Mouse (Mus musculus): ENCODE data around the gene 9230104L09Rik.

9230104L09Rik gene

GRCm38 (mm10) chr2:148856630-148857400 is 8.0 kb downstream of the 9230104L09Rik start:
- DNase-seq, result no peak

GRCm38 (mm10) chr2:148851116-148851906 is 13.5 kb downstream of the 9230104L09Rik start:
- DNase-seq, result peak; percentile 76 to 91

- no peak for DNase-seq
Measured at GRCm38 (mm10) chr2:148839224-148839623, 25.6 kb downstream of the 9230104L09Rik start.

GRCm38 (mm10) chr2:148838075-148838777 is 26.6 kb downstream of the 9230104L09Rik start:
- DNase-seq, result no peak

- no peak for DNase-seq
Measured at GRCm38 (mm10) chr2:148834912-148835311, 29.9 kb downstream of the 9230104L09Rik start, which contains the start of gene Cst9. Gene Cst9, plus strand, starts transcription at chr2:148835147.

- DNase-seq, result no peak
Measured at GRCm38 (mm10) chr2:148825986-148826385, 38.9 kb downstream of the 9230104L09Rik start.

- DNase-seq, result no peak
Measured at GRCm38 (mm10) chr2:148819909-148820308, 44.9 kb downstream of the 9230104L09Rik start, which contains the start of gene Cst13. Gene Cst13, plus strand, starts transcription at chr2:148820081.

- DNase-seq, result no peak
Measured at GRCm38 (mm10) chr2:148806696-148807095, 58.1 kb downstream of the 9230104L09Rik start.

- DNase-seq, result peak; percentile 4 to 5
Measured at GRCm38 (mm10) chr2:148801491-148801921, 63.3 kb downstream of the 9230104L09Rik start.

- no peak for DNase-seq
Measured at GRCm38 (mm10) chr2:148798485-148798884, 66.4 kb downstream of the 9230104L09Rik start, which contains the start of gene Cst8. Gene Cst8, plus strand, starts transcription at chr2:148798785.

Data from kidney, adult 8-10 months (tissue).